Mouse (Mus musculus): ENCODE measurements at regions not wholly inside any gene's neighbourhood (a gene's known extent, or its start where the extent isn't known, plus 50 kb on each side); places are given as distances from the start of the nearest gene placed in this dataset.
"Not testable (repeated sequence)": the region's sequence is repeated elsewhere in the genome, so short reads cannot be mapped to it uniquely, and the experiment has no call there.

- intact Hi-C loops (cut with DNase I): no loop called here
- peak; percentile 68 for DNase-seq
Observed at GRCm38 (mm10) chr1:189156906-189157305, 149.3 kb upstream of the Kctd3 start.

GRCm38 (mm10) chr1:189154376-189154775, 146.7 kb upstream of the Kctd3 start:
- intact Hi-C loops (cut with DNase I): no loop called here
- no peak for DNase-seq

GRCm38 (mm10) chr1:189153150-189153549, 145.5 kb upstream of the Kctd3 start:
- intact Hi-C loops (cut with DNase I): no loop called here
- DNase-seq: no peak

GRCm38 (mm10) chr1:189142982-189143451, 135.4 kb upstream of the Kctd3 start:
- peak; percentile 54 for DNase-seq
- intact Hi-C loops (cut with DNase I): no loop called here

- DNase-seq: no peak
- intact Hi-C loops (cut with DNase I): no loop called here
Observed at GRCm38 (mm10) chr1:189142551-189142950, 134.9 kb upstream of the Kctd3 start.

- intact Hi-C loops (cut with DNase I): no loop called here
- no peak for DNase-seq
Observed at GRCm38 (mm10) chr1:189141694-189142093, 134.1 kb upstream of the Kctd3 start.

- intact Hi-C loops (cut with DNase I): no loop called here
- DNase-seq: peak; percentile 41
Observed at GRCm38 (mm10) chr1:189136731-189137385, 129.2 kb upstream of the Kctd3 start.

GRCm38 (mm10) chr1:189135826-189136225, 128.2 kb upstream of the Kctd3 start:
- DNase-seq: no peak
- intact Hi-C loops (cut with DNase I): no loop called here

- intact Hi-C loops (cut with DNase I): no loop called here
- DNase-seq: no peak
Observed at GRCm38 (mm10) chr1:189128706-189129105, 121.1 kb upstream of the Kctd3 start.

- intact Hi-C loops (cut with DNase I); DNase-seq: not testable (repeated sequence)
Observed at GRCm38 (mm10) chr1:189128246-189128645, 120.6 kb upstream of the Kctd3 start.

- no peak for DNase-seq
- intact Hi-C loops (cut with DNase I): no loop called here
Observed at GRCm38 (mm10) chr1:189127367-189127766, 119.7 kb upstream of the Kctd3 start.

GRCm38 (mm10) chr1:189119941-189120735, 112.5 kb upstream of the Kctd3 start:
- peak; percentile 48 for DNase-seq
- intact Hi-C loops (cut with DNase I): no loop called here

- DNase-seq; intact Hi-C loops (cut with DNase I): not testable (repeated sequence)
Observed at GRCm38 (mm10) chr1:189119005-189119404, 111.4 kb upstream of the Kctd3 start.

- intact Hi-C loops (cut with DNase I): no loop called here
Observed at GRCm38 (mm10) chr1:189118582-189118981, 110.9 kb upstream of the Kctd3 start.

GRCm38 (mm10) chr1:189115914-189116313, 108.3 kb upstream of the Kctd3 start:
- no peak for DNase-seq
- intact Hi-C loops (cut with DNase I): no loop called here

More at GRCm38 (mm10) chr1:189118582-189118981, 110.9 kb upstream of the Kctd3 start:
- DNase-seq: no peak

GRCm38 (mm10) chr1:189115279-189115678, 107.6 kb upstream of the Kctd3 start:
- intact Hi-C loops (cut with DNase I): no loop called here
- no peak for DNase-seq

- intact Hi-C loops (cut with DNase I): no loop called here
- DNase-seq: no peak
Observed at GRCm38 (mm10) chr1:189108260-189109035, 100.8 kb upstream of the Kctd3 start.

GRCm38 (mm10) chr1:189107841-189108240, 100.2 kb upstream of the Kctd3 start:
- peak; percentile 20 for DNase-seq
- intact Hi-C loops (cut with DNase I): no loop called here

- no peak for DNase-seq
Observed at GRCm38 (mm10) chr1:189107156-189107555, 99.5 kb upstream of the Kctd3 start.

GRCm38 (mm10) chr1:189105276-189105675, 97.6 kb upstream of the Kctd3 start:
- intact Hi-C loops (cut with DNase I): no loop called here
- DNase-seq: no peak

More at GRCm38 (mm10) chr1:189107156-189107555, 99.5 kb upstream of the Kctd3 start:
- intact Hi-C loops (cut with DNase I): no loop called here

GRCm38 (mm10) chr1:189102781-189103180, 95.1 kb upstream of the Kctd3 start:
- DNase-seq: no peak
- intact Hi-C loops (cut with DNase I): no loop called here
